9 mouse cellular contexts compared by ENCODE assay signal in the genomic region with DNA sequence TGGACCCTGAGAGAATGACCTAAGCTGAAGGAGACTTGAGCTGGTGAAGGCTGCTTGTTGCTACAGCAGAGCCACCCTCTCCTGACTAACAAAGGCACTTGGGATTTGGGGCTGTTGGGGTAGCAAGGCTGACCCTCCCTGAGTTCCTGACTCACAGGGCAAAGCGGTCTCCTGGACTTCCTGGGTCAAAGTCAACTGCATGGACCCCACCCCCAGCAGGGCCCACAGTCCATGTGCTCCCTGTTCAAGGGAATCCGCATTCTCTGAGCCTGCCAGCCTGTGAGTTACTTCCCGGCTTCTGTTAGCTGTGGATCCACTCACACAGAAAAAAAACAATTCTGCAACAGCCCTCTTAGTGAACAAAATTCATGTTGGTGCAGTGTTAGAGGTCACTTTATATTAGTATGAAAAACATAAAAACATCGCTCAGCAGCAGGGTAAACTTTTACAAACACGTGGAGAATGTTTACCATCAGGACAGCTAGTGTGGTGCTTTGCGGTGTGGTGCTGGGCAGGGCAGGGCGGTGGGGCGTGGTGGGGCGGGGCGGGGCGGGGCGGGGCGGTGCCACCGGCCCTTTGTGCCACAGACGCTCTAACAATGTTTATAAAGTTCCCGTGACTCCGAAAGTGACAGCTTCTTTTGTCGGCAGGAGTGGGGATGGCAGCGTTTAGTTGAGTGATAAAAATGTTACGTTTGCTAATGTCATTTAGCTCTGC.
A peak's percentile ranks its signal among the peaks of the same experiment; 100 is the strongest.
DNase-seq lines count a peak whose midpoint lies in the region; ATAC-seq lines count a peak whose summit lies in the region.
"Had no signal": no experiment of that assay in that cellular context is flagged by ENCODE, and none has a peak within 500 bp of the region (broad histone marks: within the 10 kb centered on the region; RNA-seq: fewer than 3 reads in every experiment).

No protein-coding gene starts in this region.

- H3K27me3 ChIP-seq in lung, embryonic 16.5 days (ENCODE audit: control insufficient read depth, insufficient read depth, low read depth, low read length) = peaks cover 7% of the 10 kb centered on the region
- peaks cover 30% of the 10 kb centered on the region for H3K27me3 ChIP-seq in hindbrain, embryonic 11.5 days (ENCODE audit: control insufficient read depth, insufficient read depth, low read length)
- peaks cover 57% of the 10 kb centered on the region for H3K27me3 ChIP-seq in limb, embryonic 10.5 days (ENCODE audit: low read depth, poor library complexity, severe bottlenecking)
- H3K27me3 ChIP-seq in stomach, embryonic 15.5 days (replicated peaks) = 0 out of 2 replicates have a peak, but pooled peaks cover 4% of the 10 kb centered on the region

- H3K36me3 ChIP-seq in lung, embryonic 16.5 days (ENCODE audit: control insufficient read depth, insufficient read depth, low read length) = no peaks in the 10 kb centered on the region
- H3K36me3 ChIP-seq in hindbrain, embryonic 11.5 days (ENCODE audit: control insufficient read depth, insufficient read depth, low read length) = no peaks in the 10 kb centered on the region
- H3K36me3 ChIP-seq in limb, embryonic 10.5 days = no peaks in the 10 kb centered on the region
- no peaks in the 10 kb centered on the region for H3K36me3 ChIP-seq in stomach, embryonic 15.5 days

- H3K4me1 ChIP-seq in lung, embryonic 16.5 days (replicated peaks; ENCODE audit: control insufficient read depth, insufficient read depth, low read length) = peaks cover 8% of the 10 kb centered on the region; the same call in 1 of the 2 replicates
- H3K4me1 ChIP-seq in hindbrain, embryonic 11.5 days (replicated peaks; ENCODE audit: control insufficient read depth, insufficient read depth, low read length) = peaks cover 2% of the 10 kb centered on the region; the same call in 1 of the 2 replicates
- peaks cover 38% of the 10 kb centered on the region for H3K4me1 ChIP-seq in limb, embryonic 10.5 days
- no peaks in the 10 kb centered on the region for H3K4me1 ChIP-seq in stomach, embryonic 15.5 days

- no peak overlapping the region for H3K9ac ChIP-seq in lung, embryonic 16.5 days (ENCODE audit: low read length)
- no peak overlapping the region for H3K9ac ChIP-seq in hindbrain, embryonic 11.5 days (ENCODE audit: low read depth, low read length)
- no peak overlapping the region for H3K9ac ChIP-seq in stomach, embryonic 15.5 days

- 3% methylated on average over 20 of the region's 20 CpGs for WGBS in lung, embryonic 16.5 days
- 5% methylated on average over 20 of the region's 20 CpGs for WGBS in hindbrain, embryonic 11.5 days
- 6% methylated on average over 20 of the region's 20 CpGs for WGBS in limb, embryonic 10.5 days
- WGBS in stomach, embryonic 15.5 days = 3% methylated on average over 20 of the region's 20 CpGs

- no peak overlapping the region for H3K27ac ChIP-seq in lung, embryonic 16.5 days (ENCODE audit: low read length)
- no peak overlapping the region for H3K27ac ChIP-seq in hindbrain, embryonic 11.5 days (ENCODE audit: low read depth, low read length)
- no peak overlapping the region for H3K27ac ChIP-seq in limb, embryonic 10.5 days
- no peak overlapping the region for H3K27ac ChIP-seq in stomach, embryonic 15.5 days

- ATAC-seq in lung, embryonic 16.5 days (ENCODE audit: low read depth) = peak; percentile 48; the same call in 1 of the 2 replicates
- ATAC-seq in hindbrain, embryonic 11.5 days (ENCODE audit: low FRiP score) = peak; percentile 70
- no peak for ATAC-seq in stomach, embryonic 15.5 days (ENCODE audit: insufficient read depth, low FRiP score, low read depth)

- H3K4me2 ChIP-seq in lung, embryonic 16.5 days (ENCODE audit: low read depth, low read length) = peak overlapping the region; percentile 48
- H3K4me2 ChIP-seq in hindbrain, embryonic 11.5 days (replicated peaks; ENCODE audit: low read depth, low read length) = peak overlapping the region; percentile 16
- peak overlapping the region; percentile 48 for H3K4me2 ChIP-seq in stomach, embryonic 15.5 days

- H3K9me3 ChIP-seq in lung, embryonic 16.5 days (ENCODE audit: control insufficient read depth, low read length) = no peaks in the 10 kb centered on the region
- H3K9me3 ChIP-seq in hindbrain, embryonic 11.5 days (ENCODE audit: control insufficient read depth, low read length) = no peaks in the 10 kb centered on the region
- H3K9me3 ChIP-seq in limb, embryonic 10.5 days (replicated peaks) = no peaks in the 10 kb centered on the region
- no peaks in the 10 kb centered on the region for H3K9me3 ChIP-seq in stomach, embryonic 15.5 days

- no peak for DNase-seq in lung, postnatal 36 days
- peak; percentile 28 for DNase-seq in hindbrain, embryonic 11.5 days (ENCODE audit: low spot score)
- no peak for DNase-seq in limb, embryonic 10.5 days (ENCODE audit: low spot score)
- no peak for DNase-seq in cerebellum, adult 18-20 months
- no peak for DNase-seq in layer of hippocampus, postnatal 36 days
- DNase-seq in urinary bladder, postnatal 10 days (ENCODE audit: low spot score) = no peak

- peak overlapping the region; percentile 19; the same call in 1 of the 2 replicates for H3K4me3 ChIP-seq in lung, embryonic 16.5 days (ENCODE audit: low read length)
- no peak overlapping the region for H3K4me3 ChIP-seq in hindbrain, embryonic 11.5 days (ENCODE audit: low read depth, low read length)
- H3K4me3 ChIP-seq in limb, embryonic 10.5 days = peak overlapping the region; percentile 35
- H3K4me3 ChIP-seq in stomach, embryonic 15.5 days (replicated peaks) = peak overlapping the region; percentile 19; the same call in 1 of the 2 replicates
- H3K4me3 ChIP-seq: erythroblast, embryonic 14.5 days had no signal
